Mouse (Mus musculus) C2C12 (cell line): ENCODE results near the gene Kcne4. TPM values are rescaled to one million over a fixed set of nuclear protein-coding genes. Genes with fewer than 3 reads are reported as not detected.
"Not testable (repeated sequence)": the region's sequence is repeated elsewhere in the genome, so short reads cannot be mapped to it uniquely, and the experiment has no call there.

Experiments used
- H3K27me3 ChIP-seq: one replicate; pipeline ENCODE4 v1.6.1; 2011; ENCODE audit not compliant: control insufficient read depth, insufficient read depth, insufficient read length
- H3K36me3 ChIP-seq: one replicate; pipeline ENCODE4 v1.6.1; 2011; ENCODE audit not compliant: control insufficient read depth, insufficient read depth
- H3K4me3 ChIP-seq: one replicate; pipeline ENCODE4 v1.5.1; 2011; ENCODE audit warnings: mild to moderate bottlenecking, control low read depth; ENCODE audit not compliant: poor library complexity, insufficient read depth, severe bottlenecking
- H3K79me2 ChIP-seq: one replicate; pipeline ENCODE4 v1.6.1; 2011; ENCODE audit not compliant: control insufficient read depth, insufficient read depth
- H3K79me3 ChIP-seq: one replicate; pipeline ENCODE4 v1.6.1; 2011; ENCODE audit warnings: low read depth, control low read depth
- H3ac ChIP-seq: one replicate; pipeline ENCODE3; 2011; ENCODE audit warnings: low read depth; ENCODE audit not compliant: control insufficient read depth, insufficient read length
- CEBPB ChIP-seq: IDR thresholded peaks from one replicate; pipeline ENCODE4 v1.6.1; 2011; ENCODE audit warnings: low read depth, mild to moderate bottlenecking, control low read depth, moderate library complexity
- CTCF ChIP-seq: IDR thresholded peaks from one replicate; pipeline ENCODE4 v1.5.1; 2011; ENCODE audit not compliant: control insufficient read depth, insufficient read depth, insufficient read length
- FOSL1 ChIP-seq: IDR thresholded peaks from one replicate; pipeline ENCODE4 v1.8.0; 2011; ENCODE audit warnings: mild to moderate bottlenecking, low read length; ENCODE audit not compliant: poor library complexity, insufficient read depth, severe bottlenecking
- MAX ChIP-seq: IDR thresholded peaks from one replicate; pipeline ENCODE4 v1.6.1; 2011; ENCODE audit warnings: mild to moderate bottlenecking, control low read depth
- MYOD1 ChIP-seq: IDR thresholded peaks from one replicate; pipeline ENCODE4 v1.6.1; 2011; ENCODE audit warnings: low read depth; ENCODE audit not compliant: control insufficient read depth, insufficient read length
- MYOG ChIP-seq: IDR thresholded peaks from one replicate; pipeline ENCODE4 v1.6.1; 2011; ENCODE audit not compliant: control insufficient read depth, insufficient read length; ENCODE audit errors: extremely low read depth
- USF1 ChIP-seq: IDR thresholded peaks from one replicate; pipeline ENCODE4 v1.6.1; 2011; ENCODE audit warnings: low read depth, mild to moderate bottlenecking, control low read depth, moderate library complexity
- long read RNA-seq, 2 experiments: library from polyadenylated mRNA; unstranded; transcript quantifications; one replicate each; pipeline ENCODE4 v2.0.0; 2019 to 2020
- polyA plus RNA-seq: library from polyadenylated mRNA; unstranded; fragments of >200 nt; fragmentation: generic; extraction: Trizol; gene quantifications from one replicate; pipeline ENCODE4 v1.2.1, GENCODE M21; 2012; ENCODE audit warnings: missing spikeins

The Kcne4 gene
- 0.04 TPM for polyA plus RNA-seq
- long read RNA-seq, experiment 1: 0 reads
- long read RNA-seq, experiment 2: 0 reads

DNA sequence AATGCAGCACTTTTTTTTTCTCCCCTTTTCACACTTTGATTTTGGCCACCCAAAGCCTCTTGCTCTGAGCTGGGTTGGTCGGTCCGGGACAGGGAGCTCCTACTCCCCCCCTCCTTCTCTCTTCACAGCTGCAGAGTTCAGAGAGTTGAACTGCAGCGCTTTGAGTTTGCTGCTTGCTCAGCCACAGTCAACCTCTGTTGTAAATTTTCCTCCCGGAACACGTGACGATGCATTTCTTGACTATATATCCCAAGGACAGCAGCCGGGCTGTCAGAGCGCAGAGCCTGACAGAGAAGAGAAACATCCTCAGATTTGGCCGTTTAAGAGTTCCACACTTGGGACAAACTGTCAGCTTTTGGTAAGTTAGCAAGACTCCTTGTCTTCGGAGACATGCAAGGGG, at the start of gene Kcne4:
TSS of gene Kcne4 (plus strand) at position 120 of the 400 bp plus-strand sequence.
- no peak within 1 kb of the TSS for H3ac ChIP-seq
- no peaks in the 10 kb centered on the region for H3K79me2 ChIP-seq
- no peak for TF ChIP-seq MYOD1
- no peak for TF ChIP-seq USF1
- TF ChIP-seq CTCF: no peak
- TF ChIP-seq MYOG: no peak
- no peak for TF ChIP-seq MAX
- TF ChIP-seq CEBPB: no peak
- no peak for TF ChIP-seq FOSL1
- no peaks in the 10 kb centered on the region for H3K36me3 ChIP-seq
- no peak within 1 kb of the TSS for H3K4me3 ChIP-seq
- no peaks in the 10 kb centered on the region for H3K27me3 ChIP-seq
- H3K79me3 ChIP-seq: no peaks in the 10 kb centered on the region

DNA sequence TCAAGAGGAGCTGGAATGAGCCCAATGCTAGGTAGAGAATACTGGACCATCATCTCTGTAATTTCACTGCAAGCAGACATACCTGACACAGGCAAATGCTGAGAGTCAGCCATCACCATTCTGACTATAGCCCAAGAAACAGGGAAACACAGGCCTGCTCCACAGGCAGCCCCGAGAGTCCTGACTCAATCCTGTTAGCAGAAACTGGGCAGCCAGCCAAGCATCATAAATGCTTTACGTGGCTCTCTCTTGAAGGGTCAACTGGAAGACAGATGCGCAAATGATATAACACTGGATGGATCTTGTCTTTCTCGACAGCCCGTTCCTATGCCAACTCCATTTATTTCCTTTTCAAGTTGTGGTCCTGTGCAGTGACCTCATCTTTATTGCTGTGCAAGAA, 34.7 kb upstream of the Kcne4 start:
- Histone ChIP-seq H3K79me3 (no peaks in the 10 kb centered on the region), H3ac (no peak overlapping the region), H3K27me3 (no peaks in the 10 kb centered on the region), H3K36me3 (no peaks in the 10 kb centered on the region), H3K4me3 (no peak overlapping the region), H3K79me2 (no peaks in the 10 kb centered on the region)
- TF ChIP-seq MAX (no peak), MYOG (no peak), MYOD1 (no peak), CTCF (no peak), FOSL1 (no peak), USF1 (no peak), CEBPB (no peak)

DNA sequence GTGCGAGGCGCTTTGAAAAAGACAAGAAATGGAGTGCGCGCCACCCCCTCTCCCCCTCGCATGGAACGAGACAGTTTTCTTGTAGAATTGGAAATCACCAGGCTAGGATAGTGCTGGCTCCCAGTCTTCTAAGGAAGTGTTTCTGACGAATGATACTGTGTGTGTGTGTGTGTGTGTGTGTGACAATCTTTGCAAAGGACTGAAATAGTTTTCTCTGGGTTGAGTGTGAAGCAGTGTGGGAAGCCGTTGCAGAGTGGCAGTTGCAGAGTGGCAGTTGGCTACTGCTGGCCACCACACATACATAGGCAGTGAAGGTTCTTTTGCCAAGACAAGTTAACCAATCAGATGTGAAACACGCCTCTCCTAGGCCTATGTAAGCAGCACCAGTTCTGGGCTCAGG, 31.6 kb upstream of the Kcne4 start:
- not testable (repeated sequence) for H3K79me3 ChIP-seq, H3K4me3 ChIP-seq, H3K27me3 ChIP-seq, H3K79me2 ChIP-seq, H3ac ChIP-seq, H3K36me3 ChIP-seq

DNA sequence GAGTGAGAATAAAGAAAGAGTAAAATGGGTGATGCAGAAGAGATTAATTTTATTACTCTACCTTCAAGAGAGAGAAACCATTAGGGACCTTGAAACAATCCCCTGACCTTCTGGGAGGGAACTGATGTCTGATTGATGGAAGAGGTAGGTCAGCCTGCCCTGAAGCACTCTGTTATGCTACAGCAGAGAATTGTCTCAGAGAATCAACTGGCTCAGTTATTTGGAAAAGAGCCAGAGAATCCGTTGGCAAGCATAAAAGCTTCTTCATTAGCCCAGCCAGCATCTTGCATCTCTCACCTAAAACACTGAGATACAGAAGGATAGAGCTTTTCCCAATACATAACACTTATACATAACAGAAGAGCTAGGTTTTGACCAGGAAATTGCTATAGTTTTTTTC, 26.8 kb upstream of the Kcne4 start:
- TF ChIP-seq FOSL1 (no peak), CTCF (no peak), MYOG (no peak), MYOD1 (no peak)
- no peak overlapping the region for H3ac ChIP-seq
- H3K79me2 ChIP-seq: no peaks in the 10 kb centered on the region
- no peaks in the 10 kb centered on the region for H3K36me3 ChIP-seq
- no peaks in the 10 kb centered on the region for H3K79me3 ChIP-seq
- H3K27me3 ChIP-seq: no peaks in the 10 kb centered on the region
- H3K4me3 ChIP-seq: no peak overlapping the region

DNA sequence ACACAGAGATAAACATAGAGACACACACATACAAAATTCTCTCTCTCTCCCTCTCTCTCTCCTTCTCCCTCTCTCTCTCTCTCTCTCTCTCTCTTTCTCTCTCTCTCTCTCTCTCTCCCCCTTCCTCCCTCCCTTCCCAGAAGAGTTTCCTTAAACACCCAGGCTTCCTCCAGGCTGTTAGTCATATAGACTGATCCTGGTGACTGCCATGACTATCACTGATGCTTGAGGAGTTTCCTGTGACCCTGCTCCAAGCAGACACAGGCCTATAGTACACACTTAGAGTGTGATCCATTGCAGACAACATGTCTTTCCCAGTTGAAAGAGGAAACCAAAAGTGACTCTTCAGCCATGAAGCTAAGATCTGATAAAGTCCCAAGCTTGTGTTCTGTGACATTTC, 9.1 kb upstream of the Kcne4 start:
- no peaks in the 10 kb centered on the region for H3K79me3 ChIP-seq
- TF ChIP-seq MYOD1 (no peak), MAX (no peak)
- H3K36me3 ChIP-seq: no peaks in the 10 kb centered on the region
- H3ac ChIP-seq: no peak overlapping the region
- no peak overlapping the region for H3K4me3 ChIP-seq
- no peaks in the 10 kb centered on the region for H3K27me3 ChIP-seq
- H3K79me2 ChIP-seq: no peaks in the 10 kb centered on the region

DNA sequence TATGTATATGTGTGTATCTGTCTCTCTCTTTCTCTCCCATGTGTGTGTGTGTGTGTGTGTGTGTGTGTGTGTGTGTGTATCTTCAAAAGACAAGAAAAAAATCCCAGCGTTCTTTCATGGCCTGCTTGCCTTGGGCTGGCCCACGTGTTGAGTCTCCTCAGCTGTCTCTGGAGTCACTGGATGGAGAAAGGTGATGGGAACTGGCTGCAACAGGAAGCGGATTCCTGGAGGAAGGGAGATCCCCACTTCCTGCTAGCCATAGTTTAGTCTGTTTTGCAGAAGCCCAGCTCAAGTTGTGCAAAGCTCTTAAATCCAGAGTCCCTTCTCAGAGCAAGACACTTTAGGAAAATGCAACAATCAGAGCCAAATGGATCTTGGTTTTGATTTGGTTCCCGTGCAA, 6.7 kb upstream of the Kcne4 start:
- Histone ChIP-seq H3K79me2 (no peaks in the 10 kb centered on the region), H3K4me3 (no peak overlapping the region), H3K36me3 (no peaks in the 10 kb centered on the region), H3K27me3 (no peaks in the 10 kb centered on the region), H3K79me3 (no peaks in the 10 kb centered on the region), H3ac (no peak overlapping the region)
- no peak for TF ChIP-seq CTCF
- TF ChIP-seq MYOD1: no peak
- TF ChIP-seq CEBPB: no peak
- TF ChIP-seq MAX: no peak
- TF ChIP-seq USF1: no peak
- TF ChIP-seq MYOG: no peak
- TF ChIP-seq FOSL1: no peak
